Comparison of ENCODE assay signal across 12 mouse cellular contexts in genomic region chr2:150293669-150294068, GRCm38 (mm10). TPM values are rescaled to one million over a fixed set of nuclear protein-coding genes. Genes with fewer than 3 reads are reported as not detected.
"Had no signal": no experiment of that assay in that cellular context is flagged by ENCODE, and none has a peak within 500 bp of the region (broad histone marks: within the 10 kb centered on the region; RNA-seq: fewer than 3 reads in every experiment).

No protein-coding gene starts in this region.

- DNase-seq: retina, postnatal 1 day; right cerebral cortex, adult 18-20 months; right cerebral cortex, postnatal 14 days; right cerebral cortex, postnatal 25 days; right cerebral cortex, postnatal 4 days; spleen, adult 18-20 months; thymus, adult 18-20 months; thymus, adult 2 months; thymus, postnatal 25 days; thymus, postnatal 36 days; thymus, postnatal 4 days had no signal

RNA-seq across cellular contexts. Expression of gene Gm14124, which starts 36.4 kb away (rescaled TPM):
- total RNA-seq: neutrophil, adult 5-6 weeks had no signal
